Mouse (Mus musculus): ENCODE data around the gene Sbno2.
"Not testable (repeated sequence)": the region's sequence is repeated elsewhere in the genome, so short reads cannot be mapped to it uniquely, and the experiment has no call there.

The Sbno2 gene

GRCm38 (mm10) chr10:80056976-80057682, 48.2 kb downstream of the Sbno2 start:
- DNase-seq (ENCODE audit: low read depth): no peak

GRCm38 (mm10) chr10:80056506-80056905, 48.9 kb downstream of the Sbno2 start:
- no peak for DNase-seq (ENCODE audit: low read depth)

GRCm38 (mm10) chr10:80055891-80056290, 49.5 kb downstream of the Sbno2 start:
- DNase-seq (ENCODE audit: low read depth): no peak

GRCm38 (mm10) chr10:80055364-80055763, 50.0 kb downstream of the Sbno2 start:
- no peak for DNase-seq (ENCODE audit: low read depth)

- not testable (repeated sequence) for DNase-seq (ENCODE audit: low read depth)
These were observed 50.5 kb downstream of the Sbno2 start for GRCm38 (mm10) chr10:80054911-80055310.

- peak; percentile 78 for DNase-seq (ENCODE audit: low read depth)
These were observed 51.2 kb downstream of the Sbno2 start for GRCm38 (mm10) chr10:80053831-80054815.

- DNase-seq (ENCODE audit: low read depth): peak; percentile 100
These were observed 52.1 kb downstream of the Sbno2 start for GRCm38 (mm10) chr10:80053259-80053780.

GRCm38 (mm10) chr10:80052374-80052764, 53.0 kb downstream of the Sbno2 start:
- DNase-seq (ENCODE audit: low read depth): peak; percentile 36

GRCm38 (mm10) chr10:80051618-80052373, 53.6 kb downstream of the Sbno2 start:
- DNase-seq (ENCODE audit: low read depth): peak; percentile 60

- no peak for DNase-seq (ENCODE audit: low read depth)
These were observed 54.3 kb downstream of the Sbno2 start for GRCm38 (mm10) chr10:80050885-80051617.

- DNase-seq (ENCODE audit: low read depth): no peak
These were observed 55.1 kb downstream of the Sbno2 start for GRCm38 (mm10) chr10:80050244-80050643.

- no peak for DNase-seq (ENCODE audit: low read depth)
These were observed 56.5 kb downstream of the Sbno2 start for GRCm38 (mm10) chr10:80048834-80049233.

- DNase-seq (ENCODE audit: low read depth): no peak
These were observed 57.0 kb downstream of the Sbno2 start for GRCm38 (mm10) chr10:80048396-80048795.

- DNase-seq (ENCODE audit: low read depth): no peak
These were observed 58.3 kb downstream of the Sbno2 start, which contains the start of gene Gpx4 for GRCm38 (mm10) chr10:80047041-80047565. Gpx4 (plus strand) TSS chr10:80047166.

GRCm38 (mm10) chr10:80045766-80046165, 59.6 kb downstream of the Sbno2 start:
- DNase-seq (ENCODE audit: low read depth): no peak

- not testable (repeated sequence) for DNase-seq (ENCODE audit: low read depth)
These were observed 60.0 kb downstream of the Sbno2 start for GRCm38 (mm10) chr10:80045364-80045763.

- no peak for DNase-seq (ENCODE audit: low read depth)
These were observed 61.3 kb downstream of the Sbno2 start for GRCm38 (mm10) chr10:80044087-80044486.

GRCm38 (mm10) chr10:80041409-80042060, 63.8 kb downstream of the Sbno2 start:
- DNase-seq (ENCODE audit: low read depth): not testable (repeated sequence)

- DNase-seq (ENCODE audit: low read depth): peak; percentile 99
These were observed 65.8 kb downstream of the Sbno2 start, which contains the start of gene Polr2e for GRCm38 (mm10) chr10:80039559-80039979. Polr2e (minus strand) TSS chr10:80039795.

GRCm38 (mm10) chr10:80036832-80037231, 68.5 kb downstream of the Sbno2 start:
- DNase-seq (ENCODE audit: low read depth): no peak
